Mouse (Mus musculus): Measurements from ENCODE around the gene Nudt16l1.

DNA sequence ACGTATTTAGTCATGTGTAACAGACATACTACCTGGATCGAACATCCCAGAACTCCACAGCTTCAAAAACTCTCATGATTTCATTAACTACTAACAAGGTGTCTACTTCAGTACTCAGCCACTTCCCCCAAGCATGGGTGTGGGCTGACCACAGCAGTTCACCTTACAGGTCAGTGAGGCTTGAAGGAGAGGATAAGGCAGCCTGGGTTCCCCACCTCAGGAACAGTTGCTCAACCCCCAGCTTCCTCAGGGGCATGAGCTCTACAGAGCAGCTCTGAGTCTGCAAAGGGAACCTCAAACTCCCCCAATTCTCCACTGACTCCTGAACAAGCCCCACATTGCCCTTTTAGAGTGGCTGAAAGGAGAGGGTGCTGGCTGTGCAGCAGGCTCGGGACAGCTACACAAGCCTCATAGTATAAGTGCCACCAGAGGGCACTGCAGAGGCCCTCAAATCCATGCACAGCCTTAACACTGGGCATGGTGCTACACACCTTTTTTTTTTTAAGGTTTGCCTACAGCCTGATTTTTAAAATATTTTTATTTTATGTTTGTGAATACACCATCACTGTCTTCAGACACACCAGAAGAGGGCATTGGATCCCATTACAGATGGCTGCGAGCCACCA lies 41.3 kb downstream of the Nudt16l1 start:
- TF ChIP-seq POLR2A (IDR thresholded peaks at IDR 0.05; ENCODE audit: insufficient read length, low read depth) (no peak), USF1 (IDR thresholded peaks at IDR 0.05; ENCODE audit: low read depth) (no peak), MAX (IDR thresholded peaks at IDR 0.05; ENCODE audit: low read depth) (no peak), MYOG (IDR thresholded peaks at IDR 0.05; ENCODE audit: control insufficient read depth in 1 of 3, insufficient read depth in 1 of 3, insufficient read length in 2 of 3, low read depth in 2 of 3) (no peak), E2F4 (IDR thresholded peaks at IDR 0.05; ENCODE audit: insufficient read depth) (no peak)

Data from myocyte (in vitro differentiated cells).